Mouse (Mus musculus): ENCODE results near the gene Mctp1.
"Not testable (repeated sequence)": the region's sequence is repeated elsewhere in the genome, so short reads cannot be mapped to it uniquely, and the experiment has no call there.

Gene Mctp1

DNA sequence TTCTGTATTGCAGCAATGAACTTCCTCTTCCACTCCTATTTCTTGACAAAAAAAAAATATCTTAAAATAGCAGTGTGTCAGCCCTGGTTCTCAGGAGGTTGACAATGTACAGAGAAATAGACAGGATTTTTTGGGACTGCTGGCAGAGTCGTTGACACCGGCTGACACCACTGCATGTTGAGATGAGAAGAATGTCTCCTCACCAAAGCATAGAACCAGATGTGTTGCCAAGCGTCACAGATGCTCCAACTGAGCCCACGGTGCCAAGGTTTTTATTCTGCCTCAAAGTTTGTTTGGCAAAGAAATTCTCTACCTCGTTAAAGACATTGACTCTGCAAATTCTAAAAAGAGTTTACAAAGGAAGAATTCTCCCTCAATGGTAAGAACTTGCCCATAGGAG is 548.6 kb downstream of the Mctp1 start:
- H3K36me3 ChIP-seq (ENCODE audit: control insufficient read depth, insufficient read depth, low read length, poor library complexity, severe bottlenecking), result no peaks in the 10 kb centered on the region
- no peak for DNase-seq (ENCODE audit: low read depth, low spot score)
- H3K27me3 ChIP-seq (ENCODE audit: control insufficient read depth, insufficient read depth, low read length, poor library complexity, severe bottlenecking), result no peaks in the 10 kb centered on the region

DNA sequence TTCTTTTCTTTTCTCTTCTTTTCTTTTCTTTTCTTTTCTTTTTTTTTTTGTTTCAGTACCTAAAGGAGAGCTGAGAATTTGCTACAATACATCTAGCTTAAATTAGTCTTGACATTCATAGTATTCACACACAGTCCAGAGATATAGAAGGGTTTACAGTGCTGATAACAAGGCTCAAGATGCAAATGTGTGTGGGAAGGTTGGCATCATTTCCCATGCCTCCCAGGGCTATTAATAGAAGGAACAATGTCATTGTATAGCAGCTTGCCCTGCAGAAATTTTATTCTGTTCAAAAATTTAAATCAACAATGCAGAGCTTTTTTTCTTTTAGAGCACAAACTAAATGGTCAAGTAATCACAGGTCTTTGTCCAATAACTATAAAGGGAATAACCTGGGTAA is 564.9 kb downstream of the Mctp1 start:
- no peaks in the 10 kb centered on the region for H3K27me3 ChIP-seq (ENCODE audit: control insufficient read depth, insufficient read depth, low read length, poor library complexity, severe bottlenecking)
- H3K36me3 ChIP-seq (ENCODE audit: control insufficient read depth, insufficient read depth, low read length, poor library complexity, severe bottlenecking), result no peaks in the 10 kb centered on the region
- DNase-seq (ENCODE audit: low read depth, low spot score), result no peak

DNA sequence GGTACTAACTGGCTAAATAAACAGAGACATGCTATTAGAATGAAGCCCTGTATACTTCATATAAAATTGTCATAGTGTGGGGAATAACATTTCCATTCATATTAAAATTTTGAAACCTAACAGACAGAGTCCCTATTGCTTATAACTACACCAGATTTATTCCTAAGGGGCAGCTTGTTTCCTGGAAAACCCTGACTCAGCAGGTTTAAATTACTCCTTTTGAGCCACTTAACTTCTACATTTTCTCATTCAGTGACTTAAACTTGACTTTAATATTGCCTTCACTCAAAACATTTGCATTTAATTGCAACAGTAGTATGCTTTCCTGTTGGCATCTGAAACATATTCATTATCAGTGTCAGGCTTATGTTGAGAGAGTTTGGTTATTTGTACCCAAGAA is 583.3 kb downstream of the Mctp1 start:
- DNase-seq (ENCODE audit: low read depth, low spot score), result no peak
- Histone ChIP-seq H3K36me3 (ENCODE audit: control insufficient read depth, insufficient read depth, low read length, poor library complexity, severe bottlenecking) (no peaks in the 10 kb centered on the region), H3K27me3 (ENCODE audit: control insufficient read depth, insufficient read depth, low read length, poor library complexity, severe bottlenecking) (no peaks in the 10 kb centered on the region)

DNA sequence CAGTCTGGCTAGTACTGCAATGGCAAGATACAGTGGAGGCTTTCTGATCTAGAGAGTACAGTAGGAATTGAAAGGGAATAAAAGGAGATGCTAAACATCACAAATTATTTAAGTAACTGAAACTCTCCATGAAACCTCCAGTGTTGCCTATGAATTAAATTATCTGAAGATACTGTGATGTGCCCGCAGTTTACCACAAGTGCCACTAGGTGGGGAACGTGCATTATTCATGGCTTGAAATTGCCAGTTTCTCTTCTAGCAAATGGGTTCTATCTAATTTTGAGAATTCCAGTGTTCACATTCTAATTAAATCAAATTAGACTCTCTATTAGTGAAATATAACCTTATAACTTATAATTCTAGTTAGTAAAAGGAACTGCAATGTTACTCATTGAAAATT is 585.1 kb downstream of the Mctp1 start:
- peak; percentile 34 for DNase-seq (ENCODE audit: low read depth, low spot score)
- no peaks in the 10 kb centered on the region for H3K36me3 ChIP-seq (ENCODE audit: control insufficient read depth, insufficient read depth, low read length, poor library complexity, severe bottlenecking)
- H3K27me3 ChIP-seq (ENCODE audit: control insufficient read depth, insufficient read depth, low read length, poor library complexity, severe bottlenecking), result no peaks in the 10 kb centered on the region

DNA sequence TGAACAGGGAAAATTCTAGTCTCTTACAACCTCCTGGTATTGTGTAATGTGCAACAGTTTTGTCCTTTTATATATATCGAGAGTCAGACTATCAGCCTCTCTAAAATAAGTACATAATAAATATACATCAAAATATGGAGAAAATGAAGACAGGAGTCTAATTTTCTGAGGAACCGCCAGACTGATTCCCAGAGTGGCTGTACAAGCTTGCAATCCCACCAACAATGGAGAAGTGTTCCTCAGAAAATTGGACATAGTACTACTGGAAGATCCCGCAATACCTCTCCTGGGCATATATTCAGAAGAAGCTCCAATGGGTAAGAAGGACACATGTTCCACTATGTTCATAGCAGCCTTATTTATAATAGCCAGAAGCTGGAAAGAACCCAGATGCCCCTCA is 586.7 kb downstream of the Mctp1 start:
- not testable (repeated sequence) for H3K27me3 ChIP-seq (ENCODE audit: control insufficient read depth, insufficient read depth, low read length, poor library complexity, severe bottlenecking); H3K36me3 ChIP-seq (ENCODE audit: control insufficient read depth, insufficient read depth, low read length, poor library complexity, severe bottlenecking); DNase-seq (ENCODE audit: low read depth, low spot score)

DNA sequence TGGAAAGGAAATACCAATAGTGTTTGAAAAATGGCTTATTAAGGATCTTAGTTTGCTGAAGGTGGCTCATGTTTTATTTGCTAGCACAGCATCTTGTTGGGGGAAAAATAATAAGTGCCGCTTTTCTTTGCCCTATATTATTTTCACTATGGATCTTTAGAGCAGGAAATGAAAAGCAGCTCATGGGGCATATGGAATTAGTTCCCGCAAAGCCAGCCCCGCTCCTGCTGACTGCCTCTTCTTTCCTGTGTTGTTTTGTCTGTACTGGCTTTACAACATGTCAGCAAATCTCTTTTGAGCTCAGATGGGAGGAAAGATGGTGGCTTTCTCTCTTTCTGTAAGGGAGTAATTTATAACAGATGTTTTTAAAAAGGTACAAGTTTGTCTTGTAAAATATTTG is 618.3 kb downstream of the Mctp1 start:
- no peak for DNase-seq (ENCODE audit: low read depth, low spot score)
- H3K27me3 ChIP-seq (ENCODE audit: control insufficient read depth, insufficient read depth, low read length, poor library complexity, severe bottlenecking), result no peaks in the 10 kb centered on the region
- H3K36me3 ChIP-seq (ENCODE audit: control insufficient read depth, insufficient read depth, low read length, poor library complexity, severe bottlenecking), result no peaks in the 10 kb centered on the region

DNA sequence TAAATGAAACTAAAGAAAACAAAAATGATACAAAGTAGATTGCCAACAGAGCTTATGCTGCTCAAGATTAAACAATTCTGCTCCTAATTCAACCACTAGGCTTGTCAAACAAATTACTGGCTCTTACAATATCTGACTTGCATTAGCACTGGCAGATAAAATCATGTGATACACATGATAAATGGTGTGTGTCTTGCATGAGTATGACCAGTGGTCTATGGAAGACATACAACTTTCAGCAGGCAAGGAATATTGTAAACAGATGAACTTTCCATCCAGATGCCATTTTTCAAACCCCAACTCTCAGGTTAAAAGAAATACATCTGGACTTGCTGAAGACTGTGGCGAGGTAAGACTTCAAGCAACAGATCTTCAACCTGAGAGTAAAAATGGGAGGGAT is 619.3 kb downstream of the Mctp1 start:
- H3K36me3 ChIP-seq (ENCODE audit: control insufficient read depth, insufficient read depth, low read length, poor library complexity, severe bottlenecking), result no peaks in the 10 kb centered on the region
- no peaks in the 10 kb centered on the region for H3K27me3 ChIP-seq (ENCODE audit: control insufficient read depth, insufficient read depth, low read length, poor library complexity, severe bottlenecking)
- no peak for DNase-seq (ENCODE audit: low read depth, low spot score)

DNA sequence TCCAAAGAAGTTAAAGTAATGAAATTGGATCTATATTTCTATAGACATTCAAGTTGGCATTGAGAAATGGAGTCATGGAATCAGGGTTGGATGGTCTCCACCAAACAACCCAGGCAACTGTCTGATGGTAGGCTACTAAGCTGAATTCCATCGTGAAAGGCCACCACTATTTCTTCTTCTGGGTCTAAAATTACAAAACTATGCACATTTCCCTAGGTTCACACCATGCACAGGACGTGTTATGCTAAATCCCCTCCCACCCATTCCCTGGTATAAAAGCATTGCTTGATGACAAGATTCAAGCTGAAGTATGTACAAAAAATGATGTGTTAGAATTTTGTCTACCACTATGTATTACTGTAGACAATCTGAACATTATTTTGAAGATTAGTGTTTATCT is 634.5 kb downstream of the Mctp1 start:
- no peak for DNase-seq (ENCODE audit: low read depth, low spot score)
- Histone ChIP-seq H3K27me3 (ENCODE audit: control insufficient read depth, insufficient read depth, low read length, poor library complexity, severe bottlenecking) (no peaks in the 10 kb centered on the region), H3K36me3 (ENCODE audit: control insufficient read depth, insufficient read depth, low read length, poor library complexity, severe bottlenecking) (no peaks in the 10 kb centered on the region)

DNA sequence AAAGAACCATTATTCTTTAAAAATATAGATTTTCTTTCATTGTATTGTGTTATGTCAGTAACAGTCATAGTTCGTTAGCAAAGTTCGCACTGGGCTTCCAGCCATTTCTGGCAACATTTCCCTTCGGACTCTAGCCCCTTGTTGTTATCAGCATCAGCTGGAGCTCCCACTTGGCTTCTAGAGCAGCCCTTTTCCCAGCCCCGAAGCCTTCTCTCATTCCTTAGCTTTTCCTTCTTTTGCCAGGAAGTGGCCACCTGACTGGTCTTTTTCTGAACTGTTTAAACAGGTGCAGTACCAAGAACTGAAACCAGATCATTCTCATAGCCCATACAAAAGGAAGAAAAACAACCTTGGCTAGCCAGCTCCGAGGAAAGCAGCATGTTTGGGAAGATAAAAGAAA is 645.3 kb downstream of the Mctp1 start:
- no peaks in the 10 kb centered on the region for H3K27me3 ChIP-seq (ENCODE audit: control insufficient read depth, insufficient read depth, low read length, poor library complexity, severe bottlenecking)
- H3K36me3 ChIP-seq (ENCODE audit: control insufficient read depth, insufficient read depth, low read length, poor library complexity, severe bottlenecking), result no peaks in the 10 kb centered on the region
- no peak for DNase-seq (ENCODE audit: low read depth, low spot score)

DNA sequence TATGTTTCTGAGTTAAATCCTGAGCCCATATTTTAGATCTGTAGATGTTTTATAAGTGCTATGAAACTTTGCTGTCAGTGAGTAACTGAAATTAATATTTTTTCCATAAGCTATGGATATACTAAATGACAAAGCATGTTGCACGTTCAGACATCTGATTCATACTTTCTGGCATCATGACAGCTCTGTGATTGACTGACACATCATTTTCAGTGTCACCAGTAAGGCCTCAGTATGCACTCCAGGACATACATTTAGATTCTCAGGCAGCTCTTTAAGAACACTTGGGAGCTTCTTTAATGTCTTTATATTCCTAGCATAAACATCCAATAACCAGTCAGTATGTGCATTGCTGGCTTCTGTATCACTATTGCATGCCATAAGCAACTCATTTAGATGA is 659.0 kb downstream of the Mctp1 start:
- H3K36me3 ChIP-seq (ENCODE audit: control insufficient read depth, insufficient read depth, low read length, poor library complexity, severe bottlenecking), result peaks cover 1% of the 10 kb centered on the region; the same call in 1 of the 2 replicates
- H3K27me3 ChIP-seq (ENCODE audit: control insufficient read depth, insufficient read depth, low read length, poor library complexity, severe bottlenecking), result no peaks in the 10 kb centered on the region
- DNase-seq (ENCODE audit: low read depth, low spot score), result no peak

DNA sequence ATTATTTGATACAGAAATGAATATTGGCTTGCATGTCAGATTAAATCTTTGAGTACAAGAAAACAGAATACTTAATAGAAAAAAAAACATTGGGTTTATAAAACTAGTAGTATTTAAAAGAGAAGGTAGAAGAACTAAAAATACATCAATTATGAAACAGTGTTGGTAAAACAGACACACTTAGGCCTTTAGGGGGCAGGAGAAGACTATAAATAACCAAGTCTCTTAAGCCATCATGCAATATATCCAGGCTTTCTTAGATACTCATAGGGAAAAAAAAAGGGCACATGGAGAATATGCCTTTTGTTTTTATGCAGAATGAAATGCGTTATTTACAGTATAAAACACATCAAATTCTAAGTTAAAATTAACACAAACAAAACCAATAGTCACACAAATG is 661.0 kb downstream of the Mctp1 start:
- no peaks in the 10 kb centered on the region for H3K27me3 ChIP-seq (ENCODE audit: control insufficient read depth, insufficient read depth, low read length, poor library complexity, severe bottlenecking)
- peak; percentile 48 for DNase-seq (ENCODE audit: low read depth, low spot score)

DNA sequence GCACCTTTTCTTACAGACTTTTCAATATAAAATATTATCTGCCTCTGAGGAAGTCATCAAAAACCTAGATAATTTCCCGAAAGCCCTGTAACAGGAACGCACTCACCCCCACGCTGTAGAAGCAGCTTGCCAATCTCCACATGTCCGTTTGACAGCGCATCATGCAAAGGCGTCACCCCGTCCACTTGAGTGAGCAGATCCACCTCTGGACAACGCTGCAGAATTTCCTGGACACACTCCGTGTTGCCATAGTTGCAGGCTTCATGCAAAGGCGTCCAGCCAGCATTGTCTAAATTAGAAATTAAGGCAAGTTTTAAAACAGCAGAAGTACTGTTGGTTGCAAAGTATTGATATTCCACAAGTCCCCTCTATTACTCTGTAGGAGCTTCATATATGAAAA is 662.1 kb downstream of the Mctp1 start:
- Histone ChIP-seq H3K36me3 (ENCODE audit: control insufficient read depth, insufficient read depth, low read length, poor library complexity, severe bottlenecking) (peaks cover 1% of the 10 kb centered on the region; the same call in 1 of the 2 replicates), H3K27me3 (ENCODE audit: control insufficient read depth, insufficient read depth, low read length, poor library complexity, severe bottlenecking) (no peaks in the 10 kb centered on the region)
- DNase-seq (ENCODE audit: low read depth, low spot score), result no peak

More for the DNA sequence above, 661.0 kb downstream of the Mctp1 start:
- peaks cover 1% of the 10 kb centered on the region; the same call in 1 of the 2 replicates for H3K36me3 ChIP-seq (ENCODE audit: control insufficient read depth, insufficient read depth, low read length, poor library complexity, severe bottlenecking)

DNA sequence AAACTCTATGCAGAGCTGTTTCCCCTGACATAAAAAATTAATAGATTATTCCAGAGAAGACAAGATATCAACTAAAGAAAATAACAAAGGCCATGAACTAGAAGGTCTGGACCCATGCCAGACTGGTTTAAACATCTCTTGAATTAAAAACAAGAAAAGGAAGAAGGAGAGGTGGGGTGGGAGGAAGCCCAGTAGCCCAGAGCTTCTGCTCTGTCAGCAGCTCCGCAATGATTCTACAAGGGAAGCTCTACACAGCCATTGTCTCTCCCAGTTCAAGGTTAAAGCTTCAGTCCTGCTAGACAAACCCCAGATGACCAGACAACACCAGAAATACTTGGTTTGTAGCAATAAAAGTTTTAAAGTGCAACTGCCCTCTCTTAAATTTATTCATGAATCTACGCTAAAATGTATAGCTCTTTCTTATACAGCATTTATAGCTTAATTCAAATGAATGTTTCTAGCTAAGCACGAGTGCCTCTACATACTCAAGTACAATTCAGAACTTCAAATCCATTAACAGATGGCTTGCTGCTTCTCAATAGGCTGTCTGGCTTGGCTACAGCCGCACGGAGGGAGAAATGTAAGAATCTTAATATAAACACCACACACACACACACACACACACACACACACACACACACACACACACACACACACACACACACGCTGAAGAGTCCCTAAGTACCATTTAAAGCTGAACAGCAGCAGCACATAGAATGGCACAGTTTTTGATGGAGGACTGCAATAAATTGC is 663.0 kb downstream of the Mctp1 start:
- no peak for DNase-seq (ENCODE audit: low read depth, low spot score)
- H3K27me3 ChIP-seq (ENCODE audit: control insufficient read depth, insufficient read depth, low read length, poor library complexity, severe bottlenecking), result no peaks in the 10 kb centered on the region
- H3K36me3 ChIP-seq (ENCODE audit: control insufficient read depth, insufficient read depth, low read length, poor library complexity, severe bottlenecking), result no peaks in the 10 kb centered on the region; the same call in 1 of the 2 replicates

DNA sequence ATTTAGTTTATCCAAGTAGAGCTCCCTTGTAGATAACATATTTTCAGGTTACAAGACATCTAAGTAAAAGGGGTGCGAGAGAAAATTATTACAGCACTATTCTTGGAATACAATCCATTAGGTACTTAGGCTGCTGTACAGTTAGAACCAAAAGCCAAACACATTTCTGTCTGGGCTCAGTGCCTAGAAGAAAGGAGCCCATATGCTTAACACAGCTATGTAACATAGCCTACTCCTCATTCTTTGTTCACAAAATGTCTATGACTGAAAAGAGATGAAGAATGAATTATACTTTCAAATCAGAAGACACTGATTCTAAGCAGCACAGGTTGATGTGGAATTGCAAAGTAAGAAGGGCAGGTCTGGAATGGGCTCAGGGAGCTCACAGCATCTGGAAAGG is 664.1 kb downstream of the Mctp1 start:
- Histone ChIP-seq H3K27me3 (ENCODE audit: control insufficient read depth, insufficient read depth, low read length, poor library complexity, severe bottlenecking) (no peaks in the 10 kb centered on the region), H3K36me3 (ENCODE audit: control insufficient read depth, insufficient read depth, low read length, poor library complexity, severe bottlenecking) (no peaks in the 10 kb centered on the region; the same call in 1 of the 2 replicates)
- DNase-seq (ENCODE audit: low read depth, low spot score), result no peak

DNA sequence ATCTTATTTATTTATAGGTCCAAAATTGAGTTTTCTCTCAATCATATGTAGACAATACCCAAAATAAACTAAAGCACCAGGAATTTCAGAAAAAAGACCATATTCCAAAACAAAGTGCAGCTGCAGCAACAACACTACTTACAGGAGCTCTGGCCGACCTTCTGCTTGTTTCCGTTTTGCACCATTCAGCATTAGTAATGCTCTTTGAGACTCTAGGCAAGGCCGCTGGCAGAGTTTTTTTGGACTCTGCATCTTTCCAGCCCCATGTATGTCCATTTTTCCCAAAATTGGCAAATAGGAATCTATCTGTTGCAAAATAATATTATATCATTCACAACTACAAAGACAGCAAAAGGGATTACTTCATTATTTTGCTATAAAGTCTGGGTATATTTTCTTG is 665.4 kb downstream of the Mctp1 start:
- Histone ChIP-seq H3K36me3 (ENCODE audit: control insufficient read depth, insufficient read depth, low read length, poor library complexity, severe bottlenecking) (peaks cover 2% of the 10 kb centered on the region; the same call in 1 of the 2 replicates), H3K27me3 (ENCODE audit: control insufficient read depth, insufficient read depth, low read length, poor library complexity, severe bottlenecking) (no peaks in the 10 kb centered on the region)
- DNase-seq (ENCODE audit: low read depth, low spot score), result no peak

DNA sequence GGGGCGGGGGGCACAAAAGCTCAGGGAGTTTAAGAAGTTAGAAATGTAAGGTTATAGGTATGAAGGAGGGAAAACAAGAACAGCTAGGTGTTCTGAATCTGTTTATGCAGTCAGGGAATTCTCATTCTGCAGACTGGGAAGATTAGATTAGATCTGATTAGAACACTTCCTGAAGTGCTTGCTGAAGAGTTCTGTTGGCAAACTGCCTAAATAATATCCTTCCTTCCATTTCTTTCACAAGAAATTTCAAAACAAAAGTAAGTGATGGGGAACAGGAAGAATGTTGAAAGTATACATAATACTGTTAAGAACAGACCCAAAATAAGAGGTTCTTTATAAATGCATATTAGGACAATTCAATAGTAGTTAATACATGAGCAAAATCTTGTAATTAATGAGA is 678.9 kb downstream of the Mctp1 start:
- H3K36me3 ChIP-seq (ENCODE audit: control insufficient read depth, insufficient read depth, low read length, poor library complexity, severe bottlenecking), result no peaks in the 10 kb centered on the region
- DNase-seq (ENCODE audit: low read depth, low spot score), result no peak
- no peaks in the 10 kb centered on the region for H3K27me3 ChIP-seq (ENCODE audit: control insufficient read depth, insufficient read depth, low read length, poor library complexity, severe bottlenecking)

All from splenic B cell, adult 2 months (primary cell).